In the genomic region with DNA sequence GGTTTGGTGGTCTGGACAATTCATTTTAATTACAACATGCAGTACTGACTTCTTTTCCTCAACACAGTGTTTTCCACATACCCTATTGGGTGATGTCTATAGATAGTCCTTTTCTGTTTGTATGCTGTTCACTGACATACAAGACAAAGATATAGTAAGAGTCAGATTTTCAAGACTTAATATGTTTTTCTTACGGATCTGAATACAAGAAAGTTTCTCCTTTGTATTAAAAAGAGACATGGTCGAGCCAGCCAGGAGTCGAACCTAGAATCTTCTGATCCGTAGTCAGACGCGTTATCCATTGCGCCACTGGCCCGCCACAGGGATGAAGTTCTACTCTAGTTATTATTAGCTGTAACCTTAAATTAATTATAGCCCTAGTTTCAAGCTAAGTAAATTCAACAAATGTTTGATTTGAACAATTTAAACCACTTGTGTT, we compare ENCODE assay signal across 8 mouse cellular contexts. TPM values are rescaled to one million over a fixed set of nuclear protein-coding genes. Genes with fewer than 3 reads are reported as not detected.
DNase-seq lines count a peak whose midpoint lies in the region; ATAC-seq and TF ChIP-seq lines count a peak whose summit lies in the region.

No protein-coding gene starts in this region.

- no peaks in the 10 kb centered on the region for H3K9me3 ChIP-seq in forebrain, postnatal 0 days (ENCODE audit: low read length)
- no peaks in the 10 kb centered on the region for H3K9me3 ChIP-seq in hindbrain, embryonic 11.5 days (ENCODE audit: control insufficient read depth, low read length)
- H3K9me3 ChIP-seq in limb, embryonic 12.5 days, result no peaks in the 10 kb centered on the region
- H3K9me3 ChIP-seq in midbrain, embryonic 11.5 days (ENCODE audit: control insufficient read depth, low read length), result no peaks in the 10 kb centered on the region
- no peaks in the 10 kb centered on the region for H3K9me3 ChIP-seq in stomach, embryonic 15.5 days

- H3K4me3 ChIP-seq in thymus, adult 2 months (ENCODE audit: control insufficient read depth, insufficient read depth, low read length), result no peak overlapping the region
- H3K4me3 ChIP-seq in forebrain, postnatal 0 days (ENCODE audit: low read depth, low read length), result peak overlapping the region; percentile 38
- H3K4me3 ChIP-seq in hindbrain, embryonic 11.5 days (ENCODE audit: low read depth, low read length), result peak overlapping the region; percentile 44
- H3K4me3 ChIP-seq in limb, embryonic 12.5 days (replicated peaks), result peak overlapping the region; percentile 42
- H3K4me3 ChIP-seq in midbrain, embryonic 11.5 days (ENCODE audit: low read depth, low read length), result peak overlapping the region; percentile 38
- H3K4me3 ChIP-seq in stomach, embryonic 15.5 days (replicated peaks), result peak overlapping the region; percentile 52

- TF ChIP-seq POLR2A in thymus, adult 2 months (IDR thresholded peaks at IDR 0.05; ENCODE audit: control insufficient read depth, extremely low read depth, insufficient read depth, low read length, poor library complexity), result no peak

- TF ChIP-seq CTCF in thymus, adult 2 months (IDR thresholded peaks at IDR 0.05; ENCODE audit: borderline replicate concordance, control insufficient read depth, extremely low read depth, insufficient read depth, low read length, poor library complexity), result no peak
- no peak for TF ChIP-seq CTCF in forebrain, postnatal 0 days (IDR thresholded peaks at IDR 0.05; ENCODE audit: low read depth)

- H3K9ac ChIP-seq in forebrain, postnatal 0 days, result no peak overlapping the region
- H3K9ac ChIP-seq in hindbrain, embryonic 11.5 days (ENCODE audit: low read depth, low read length), result no peak overlapping the region
- H3K9ac ChIP-seq in limb, embryonic 12.5 days (replicated peaks), result no peak overlapping the region
- peak overlapping the region; percentile 59; the same call in 1 of the 2 replicates for H3K9ac ChIP-seq in midbrain, embryonic 11.5 days (ENCODE audit: low read length)
- H3K9ac ChIP-seq in stomach, embryonic 15.5 days, result no peak overlapping the region; the same call in 1 of the 2 replicates

- peaks cover 3% of the 10 kb centered on the region; the same call in 1 of the 2 replicates for H3K4me1 ChIP-seq in thymus, adult 2 months (replicated peaks; ENCODE audit: control insufficient read depth, insufficient read depth, low read length)
- H3K4me1 ChIP-seq in forebrain, postnatal 0 days (ENCODE audit: insufficient read depth), result peaks cover 11% of the 10 kb centered on the region; the same call in 1 of the 2 replicates
- no peaks in the 10 kb centered on the region for H3K4me1 ChIP-seq in hindbrain, embryonic 11.5 days (replicated peaks; ENCODE audit: control insufficient read depth, insufficient read depth, low read length)
- peaks cover 7% of the 10 kb centered on the region; the same call in 1 of the 2 replicates for H3K4me1 ChIP-seq in limb, embryonic 12.5 days (replicated peaks)
- H3K4me1 ChIP-seq in midbrain, embryonic 11.5 days (ENCODE audit: control insufficient read depth, insufficient read depth, low read length), result peaks cover 3% of the 10 kb centered on the region; the same call in 1 of the 2 replicates
- H3K4me1 ChIP-seq in stomach, embryonic 15.5 days, result no peaks in the 10 kb centered on the region

- H3K27ac ChIP-seq in thymus, adult 2 months (ENCODE audit: control insufficient read depth, insufficient read depth, low read length), result no peak overlapping the region
- no peak overlapping the region for H3K27ac ChIP-seq in forebrain, postnatal 0 days (ENCODE audit: low read depth, low read length)
- H3K27ac ChIP-seq in hindbrain, embryonic 11.5 days (ENCODE audit: low read depth, low read length), result no peak overlapping the region
- H3K27ac ChIP-seq in limb, embryonic 12.5 days, result no peak overlapping the region
- H3K27ac ChIP-seq in midbrain, embryonic 11.5 days (ENCODE audit: low read depth, low read length), result no peak overlapping the region
- no peak overlapping the region for H3K27ac ChIP-seq in stomach, embryonic 15.5 days

- H3K27me3 ChIP-seq in thymus, adult 2 months (ENCODE audit: control insufficient read depth, insufficient read depth, low read length), result no peaks in the 10 kb centered on the region
- peaks cover 41% of the 10 kb centered on the region for H3K27me3 ChIP-seq in forebrain, postnatal 0 days (ENCODE audit: insufficient read depth, low read length)
- H3K27me3 ChIP-seq in hindbrain, embryonic 11.5 days (ENCODE audit: control insufficient read depth, insufficient read depth, low read length), result peaks cover 21% of the 10 kb centered on the region
- peaks cover 37% of the 10 kb centered on the region for H3K27me3 ChIP-seq in limb, embryonic 12.5 days
- peaks cover 22% of the 10 kb centered on the region for H3K27me3 ChIP-seq in midbrain, embryonic 11.5 days (ENCODE audit: control insufficient read depth, insufficient read depth, low read length)
- H3K27me3 ChIP-seq in stomach, embryonic 15.5 days (replicated peaks), result no peaks in the 10 kb centered on the region

- no peaks in the 10 kb centered on the region for H3K36me3 ChIP-seq in thymus, adult 2 months (ENCODE audit: control insufficient read depth, insufficient read depth, low read length)
- no peaks in the 10 kb centered on the region for H3K36me3 ChIP-seq in forebrain, postnatal 0 days (ENCODE audit: insufficient read depth)
- H3K36me3 ChIP-seq in hindbrain, embryonic 11.5 days (ENCODE audit: control insufficient read depth, insufficient read depth, low read length), result no peaks in the 10 kb centered on the region
- H3K36me3 ChIP-seq in limb, embryonic 12.5 days, result no peaks in the 10 kb centered on the region
- no peaks in the 10 kb centered on the region for H3K36me3 ChIP-seq in midbrain, embryonic 11.5 days (ENCODE audit: control insufficient read depth, insufficient read depth, low read length)
- no peaks in the 10 kb centered on the region for H3K36me3 ChIP-seq in stomach, embryonic 15.5 days

- peak; percentile 64 for DNase-seq in thymus, postnatal 0 days (ENCODE audit: low spot score)
- DNase-seq in thymus, adult 2 months, result no peak
- peak; percentile 72 to 73 for DNase-seq in adrenal gland, postnatal 36 days
- DNase-seq in forebrain, postnatal 0 days, result peak; percentile 79
- DNase-seq in hindbrain, embryonic 11.5 days (ENCODE audit: low spot score), result peak; percentile 79
- DNase-seq in midbrain, embryonic 11.5 days (ENCODE audit: low spot score, missing footprints), result peak; percentile 99

- ATAC-seq in forebrain, postnatal 0 days, result peak; percentile 54; the same call in 1 of the 2 replicates
- peak; percentile 71 for ATAC-seq in hindbrain, embryonic 11.5 days (ENCODE audit: low FRiP score)
- no peak for ATAC-seq in limb, embryonic 12.5 days (ENCODE audit: insufficient number of reproducible peaks, insufficient read depth, low FRiP score, low TSS enrichment, low read depth)
- peak; percentile 70 for ATAC-seq in midbrain, embryonic 11.5 days (ENCODE audit: low FRiP score)
- peak; percentile 67 for ATAC-seq in stomach, embryonic 15.5 days (ENCODE audit: insufficient read depth, low FRiP score, low read depth)

- peak overlapping the region; percentile 55 for H3K4me2 ChIP-seq in forebrain, postnatal 0 days (ENCODE audit: low read depth)
- peak overlapping the region; percentile 68 for H3K4me2 ChIP-seq in hindbrain, embryonic 11.5 days (replicated peaks; ENCODE audit: low read depth, low read length)
- H3K4me2 ChIP-seq in limb, embryonic 12.5 days, result peak overlapping the region; percentile 64
- H3K4me2 ChIP-seq in midbrain, embryonic 11.5 days, result peak overlapping the region; percentile 61
- H3K4me2 ChIP-seq in stomach, embryonic 15.5 days, result peak overlapping the region; percentile 76

- WGBS in thymus, adult 2 months, result 0% methylated on average over 8 of the region's 8 CpGs
- under 1% methylated on average over 8 of the region's 8 CpGs for WGBS in forebrain, postnatal 0 days
- under 1% methylated on average over 8 of the region's 8 CpGs for WGBS in hindbrain, embryonic 11.5 days
- WGBS in limb, embryonic 12.5 days, result under 1% methylated on average over 8 of the region's 8 CpGs
- 0% methylated on average over 8 of the region's 8 CpGs for WGBS in midbrain, embryonic 11.5 days
- under 1% methylated on average over 8 of the region's 8 CpGs for WGBS in stomach, embryonic 15.5 days

RNA-seq across cellular contexts. Expression of gene Prss16, which starts 11.4 kb away (rescaled TPM):
- polyA plus RNA-seq in thymus, postnatal 0 days (2015; fragmentation: Nextera tagmentation; extraction: Ambion mirVana), result 645 and 679 TPM in 2 replicates
- 640 and 1,004 TPM in 2 replicates for polyA plus RNA-seq in thymus, adult 2 months (2012; rRNA removed)
- total RNA-seq in adrenal gland, postnatal 36 days (2021), result under 1 TPM in 1 of 2 experiments, not detected in 1; 0.53 TPM
- total RNA-seq in forebrain, postnatal 0 days (2014; rRNA removed), result not detected in 2 replicates
- not detected in 2 replicates for polyA plus RNA-seq in forebrain, postnatal 0 days (2015; fragmentation: Nextera tagmentation; extraction: Ambion mirVana)
- 0.51 TPM in 1 of 2 replicates, not detected in the other for polyA plus RNA-seq in hindbrain, embryonic 11.5 days (2014; fragmentation: Nextera tagmentation; extraction: Ambion mirVana)
- 1.2 TPM in 2 replicates for polyA plus RNA-seq in limb, embryonic 12.5 days (2016; fragmentation: Nextera tagmentation; extraction: Ambion mirVana)
- polyA plus RNA-seq in midbrain, embryonic 11.5 days (2014; fragmentation: Nextera tagmentation; extraction: Ambion mirVana), result 0.10 and 0.37 TPM in 2 replicates
- polyA plus RNA-seq in stomach, embryonic 15.5 days (2015; fragmentation: Nextera tagmentation; extraction: Ambion mirVana), result 0.94 and 1.5 TPM in 2 replicates

RNA-seq across cellular contexts. Expression of gene Hist1h2ah, which starts 14.4 kb away (rescaled TPM):
- 49.6 and 71.7 TPM in 2 replicates for polyA plus RNA-seq in thymus, postnatal 0 days (2015; fragmentation: Nextera tagmentation; extraction: Ambion mirVana)
- polyA plus RNA-seq in thymus, adult 2 months (2012; rRNA removed), result 248 and 460 TPM in 2 replicates
- total RNA-seq in adrenal gland, postnatal 36 days (2021), result 10 to 100 TPM; 58.6 to 69.2 TPM
- 9.2 and 47.2 TPM in 2 replicates for total RNA-seq in forebrain, postnatal 0 days (2014; rRNA removed)
- polyA plus RNA-seq in forebrain, postnatal 0 days (2015; fragmentation: Nextera tagmentation; extraction: Ambion mirVana), result 1.6 and 1.9 TPM in 2 replicates
- 8.4 and 11.9 TPM in 2 replicates for polyA plus RNA-seq in hindbrain, embryonic 11.5 days (2014; fragmentation: Nextera tagmentation; extraction: Ambion mirVana)
- polyA plus RNA-seq in limb, embryonic 12.5 days (2016; fragmentation: Nextera tagmentation; extraction: Ambion mirVana), result 24.8 and 50.4 TPM in 2 replicates
- 6.3 and 6.8 TPM in 2 replicates for polyA plus RNA-seq in midbrain, embryonic 11.5 days (2014; fragmentation: Nextera tagmentation; extraction: Ambion mirVana)
- 4.9 and 13.3 TPM in 2 replicates for polyA plus RNA-seq in stomach, embryonic 15.5 days (2015; fragmentation: Nextera tagmentation; extraction: Ambion mirVana)

RNA-seq across cellular contexts. Expression of gene Hist1h2bk, which starts 14.8 kb away (rescaled TPM):
- polyA plus RNA-seq in thymus, postnatal 0 days (2015; fragmentation: Nextera tagmentation; extraction: Ambion mirVana), result 25.8 and 33.9 TPM in 2 replicates
- polyA plus RNA-seq in thymus, adult 2 months (2012; rRNA removed), result 322 and 402 TPM in 2 replicates
- 10 to 100 TPM; 67.8 to 68.6 TPM for total RNA-seq in adrenal gland, postnatal 36 days (2021)
- total RNA-seq in forebrain, postnatal 0 days (2014; rRNA removed), result 233 and 262 TPM in 2 replicates
- polyA plus RNA-seq in forebrain, postnatal 0 days (2015; fragmentation: Nextera tagmentation; extraction: Ambion mirVana), result 0.40 TPM in 1 of 2 replicates, not detected in the other
- 7.2 and 10.2 TPM in 2 replicates for polyA plus RNA-seq in hindbrain, embryonic 11.5 days (2014; fragmentation: Nextera tagmentation; extraction: Ambion mirVana)
- 21.0 and 25.9 TPM in 2 replicates for polyA plus RNA-seq in limb, embryonic 12.5 days (2016; fragmentation: Nextera tagmentation; extraction: Ambion mirVana)
- polyA plus RNA-seq in midbrain, embryonic 11.5 days (2014; fragmentation: Nextera tagmentation; extraction: Ambion mirVana), result 9.9 and 11.3 TPM in 2 replicates
- 4.6 and 5.5 TPM in 2 replicates for polyA plus RNA-seq in stomach, embryonic 15.5 days (2015; fragmentation: Nextera tagmentation; extraction: Ambion mirVana)

RNA-seq across cellular contexts. Expression of gene Hist1h4i, which starts 20.2 kb away (rescaled TPM):
- polyA plus RNA-seq in thymus, postnatal 0 days (2015; fragmentation: Nextera tagmentation; extraction: Ambion mirVana), result 37.1 and 39.2 TPM in 2 replicates
- 33.1 and 38.5 TPM in 2 replicates for polyA plus RNA-seq in thymus, adult 2 months (2012; rRNA removed)
- total RNA-seq in adrenal gland, postnatal 36 days (2021), result 10 to 100 TPM; 75.2 to 76.6 TPM
- 26.4 and 44.9 TPM in 2 replicates for total RNA-seq in forebrain, postnatal 0 days (2014; rRNA removed)
- polyA plus RNA-seq in forebrain, postnatal 0 days (2015; fragmentation: Nextera tagmentation; extraction: Ambion mirVana), result 4.2 and 5.8 TPM in 2 replicates
- polyA plus RNA-seq in hindbrain, embryonic 11.5 days (2014; fragmentation: Nextera tagmentation; extraction: Ambion mirVana), result 31.2 and 31.4 TPM in 2 replicates
- 30.3 and 34.1 TPM in 2 replicates for polyA plus RNA-seq in limb, embryonic 12.5 days (2016; fragmentation: Nextera tagmentation; extraction: Ambion mirVana)
- polyA plus RNA-seq in midbrain, embryonic 11.5 days (2014; fragmentation: Nextera tagmentation; extraction: Ambion mirVana), result 43.8 and 43.9 TPM in 2 replicates
- polyA plus RNA-seq in stomach, embryonic 15.5 days (2015; fragmentation: Nextera tagmentation; extraction: Ambion mirVana), result 19.1 and 19.3 TPM in 2 replicates

RNA-seq across cellular contexts. Expression of gene Hist1h2ag, which starts 21.8 kb away (rescaled TPM):
- polyA plus RNA-seq in thymus, postnatal 0 days (2015; fragmentation: Nextera tagmentation; extraction: Ambion mirVana), result 178 and 206 TPM in 2 replicates
- polyA plus RNA-seq in thymus, adult 2 months (2012; rRNA removed), result 149 and 177 TPM in 2 replicates
- 10 to 100 TPM; 41.1 to 45.0 TPM for total RNA-seq in adrenal gland, postnatal 36 days (2021)
- total RNA-seq in forebrain, postnatal 0 days (2014; rRNA removed), result 193 and 206 TPM in 2 replicates
- polyA plus RNA-seq in forebrain, postnatal 0 days (2015; fragmentation: Nextera tagmentation; extraction: Ambion mirVana), result 4.8 and 8.3 TPM in 2 replicates
- polyA plus RNA-seq in hindbrain, embryonic 11.5 days (2014; fragmentation: Nextera tagmentation; extraction: Ambion mirVana), result 58.7 and 60.3 TPM in 2 replicates
- polyA plus RNA-seq in limb, embryonic 12.5 days (2016; fragmentation: Nextera tagmentation; extraction: Ambion mirVana), result 119 and 120 TPM in 2 replicates
- polyA plus RNA-seq in midbrain, embryonic 11.5 days (2014; fragmentation: Nextera tagmentation; extraction: Ambion mirVana), result 46.4 and 70.6 TPM in 2 replicates
- 36.1 and 42.9 TPM in 2 replicates for polyA plus RNA-seq in stomach, embryonic 15.5 days (2015; fragmentation: Nextera tagmentation; extraction: Ambion mirVana)

Comparison
In these comparisons a context has a peak if more than half of its experiments do, and no peak if none do; other contexts are left out.
1. RNA of gene Prss16, which starts 11.4 kb away (polyA plus RNA-seq): 640 to 1,004 TPM in thymus, adult 2 months and 645 to 679 TPM in thymus, postnatal 0 days; 1.2 TPM in limb, embryonic 12.5 days, 0.94 to 1.5 TPM in stomach, embryonic 15.5 days, 0.51 TPM in hindbrain, embryonic 11.5 days, 0.10 to 0.37 TPM in midbrain, embryonic 11.5 days and not detected in forebrain, postnatal 0 days; every median in the first group is over 100 times any median in the second.
2. Peak in every context shown above with its lines, with median percentiles within 50 percentile points of each other: H3K4me2 ChIP-seq.